ENCODE assay signal across 8 mouse cellular contexts in genomic region chr9:21798345-21799009, GRCm38 (mm10). TPM values are rescaled to one million over a fixed set of nuclear protein-coding genes. Genes with fewer than 3 reads are reported as not detected.
A peak's percentile ranks its signal among the peaks of the same experiment; 100 is the strongest.
DNase-seq lines count a peak whose midpoint lies in the region; ATAC-seq lines count a peak whose summit lies in the region.

TSS of gene Kank2 (minus strand) at chr9:21798744.

- peaks cover 43% of the 10 kb centered on the region for H3K36me3 ChIP-seq in hindbrain, embryonic 10.5 days

- peak within 1 kb of the TSS; percentile 83 for H3K4me3 ChIP-seq in hindbrain, embryonic 10.5 days

- DNase-seq in Muller cell, postnatal 12 days (ENCODE audit: inconsistent ontology term): peak; percentile 89
- DNase-seq in cerebellum, adult 9-10 months: peak; percentile 73
- peak; percentile 89 for DNase-seq in hindbrain, embryonic 10.5 days (ENCODE audit: low spot score)
- peak; percentile 69 for DNase-seq in layer of hippocampus, postnatal 25 days (ENCODE audit: extremely low spot score in 1 of 2, low spot score in 1 of 2)
- DNase-seq in lung, postnatal 25 days (ENCODE audit: low spot score): peak; percentile 88
- peak; percentile 84 for DNase-seq in retina, embryonic 14.5 days (ENCODE audit: low spot score)
- DNase-seq in urinary bladder, adult 2 months (ENCODE audit: low spot score): peak; percentile 94

- H3K27ac ChIP-seq in hindbrain, embryonic 10.5 days: peak within 1 kb of the TSS; percentile 92

- ATAC-seq in frontal cortex, adult (ENCODE audit: low TSS enrichment): peak; percentile 73

- no peaks in the 10 kb centered on the region for H3K27me3 ChIP-seq in hindbrain, embryonic 10.5 days (ENCODE audit: insufficient read depth, poor library complexity, severe bottlenecking)

- peaks cover 42% of the 10 kb centered on the region for H3K4me1 ChIP-seq in hindbrain, embryonic 10.5 days (replicated peaks)

- under 1% methylated on average over 52 of the region's 52 CpGs for WGBS in hindbrain, embryonic 10.5 days

- H3K9me3 ChIP-seq in hindbrain, embryonic 10.5 days: 0 out of 2 replicates have a peak, but pooled peaks cover 2% of the 10 kb centered on the region

RNA-seq across cellular contexts. Expression of gene Kank2, which starts in this region (rescaled TPM):
- polyA plus RNA-seq in hindbrain, embryonic 10.5 days (2016; fragmentation: Nextera tagmentation; extraction: Ambion mirVana): 10.0 and 11.0 TPM in 2 replicates
- total RNA-seq in layer of hippocampus, postnatal 25 days (2021): 1 to 10 TPM; 6.3 to 7.4 TPM
- polyA plus RNA-seq in urinary bladder, adult 2 months (2012; rRNA removed): 44.6 and 77.0 TPM in 2 replicates

Comparison
In these comparisons a context has a peak if more than half of its experiments do, and no peak if none do; other contexts are left out.
1. Peak in every context shown above with its lines: DNase-seq, ATAC-seq, H3K4me3 ChIP-seq and H3K27ac ChIP-seq.